Mouse (Mus musculus) frontal cortex, postnatal 14 days (tissue): Measurements from ENCODE around the gene Acta2.

ENCODE experiments used
- DNase-seq, 2 experiments: peaks; one replicate each; pipeline ENCODE4 v3.0.0; 2022; ENCODE audit warnings: low spot score in 2 of 2

Acta2 gene

DNA sequence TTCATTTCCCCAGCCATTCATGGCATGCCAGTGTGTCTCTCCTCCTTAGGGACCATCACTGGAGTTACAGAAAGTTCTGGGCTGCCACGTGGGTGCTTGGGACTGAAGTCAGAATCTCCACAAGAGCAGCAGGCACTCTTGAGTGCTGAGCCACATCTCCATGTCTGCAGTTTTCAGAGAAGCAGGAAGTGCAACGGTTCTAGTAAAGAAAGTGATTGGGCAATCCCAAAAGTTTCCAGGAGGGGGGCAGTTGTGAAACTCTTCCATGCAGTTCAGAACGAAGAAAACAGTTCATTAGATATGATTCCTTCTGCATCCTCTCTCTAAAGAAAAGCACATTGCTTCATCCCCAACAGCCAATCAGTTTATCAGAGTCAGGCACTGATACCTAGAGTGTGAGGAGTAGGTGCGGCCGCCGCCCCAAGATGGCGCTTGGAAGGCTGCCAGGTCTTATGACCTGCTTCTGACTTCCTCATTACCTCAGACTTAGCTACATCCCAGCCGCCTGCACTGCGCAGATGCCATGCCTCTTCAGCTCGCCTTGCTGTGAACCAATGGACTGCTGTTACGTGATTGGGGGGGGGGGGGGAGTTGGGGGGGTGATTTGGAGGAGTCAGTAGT is 14.8 kb upstream of the Acta2 start:
- no peak for DNase-seq

DNA sequence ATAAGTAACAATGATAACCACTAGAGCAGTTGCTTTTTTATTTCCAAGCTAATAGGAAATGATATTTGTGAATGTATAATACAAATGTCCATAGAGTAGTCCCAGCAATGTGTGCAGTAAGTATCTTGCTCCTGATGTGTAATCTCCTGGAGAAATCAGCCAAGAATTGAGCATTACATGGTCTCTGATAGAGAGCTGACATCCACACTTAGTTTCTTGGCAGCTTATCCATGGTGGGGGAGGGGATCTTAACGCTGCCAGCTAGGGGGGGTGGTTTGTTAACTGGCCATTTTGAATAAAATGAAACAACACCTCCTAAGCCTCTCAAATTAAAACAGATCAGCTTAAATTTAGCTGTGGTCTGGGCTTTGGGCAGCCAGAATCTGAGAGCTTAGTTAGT is 13.6 kb upstream of the Acta2 start:
- no peak for DNase-seq

DNA sequence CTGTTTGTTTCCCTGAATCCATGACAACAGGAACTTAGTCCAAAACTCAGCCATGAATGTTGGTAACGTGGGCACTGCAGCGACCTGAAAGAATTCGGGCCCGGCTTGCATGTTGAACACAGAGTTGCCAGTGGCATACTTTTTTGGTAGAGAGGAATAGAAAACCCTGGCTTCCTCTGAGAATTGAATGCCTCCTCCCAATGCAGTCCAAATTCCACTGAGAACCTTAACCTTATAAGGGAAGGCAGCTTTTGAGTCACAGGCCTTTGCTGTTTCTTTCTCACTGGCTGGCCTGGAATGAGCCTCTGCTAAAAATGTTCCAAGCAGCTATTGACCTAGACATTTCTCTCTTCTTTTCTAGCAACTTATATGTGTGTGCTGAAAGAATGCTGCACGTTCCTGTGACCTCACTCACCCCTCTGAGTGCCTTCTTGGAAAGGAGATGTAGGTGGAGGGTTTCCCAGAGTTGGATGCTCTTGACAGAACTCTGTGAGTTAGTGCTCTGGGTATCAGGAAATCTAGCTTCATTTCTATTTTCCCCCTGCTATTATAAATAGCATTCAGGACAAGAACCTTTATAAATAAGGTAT is 10.3 kb upstream of the Acta2 start:
- DNase-seq: no peak

DNA sequence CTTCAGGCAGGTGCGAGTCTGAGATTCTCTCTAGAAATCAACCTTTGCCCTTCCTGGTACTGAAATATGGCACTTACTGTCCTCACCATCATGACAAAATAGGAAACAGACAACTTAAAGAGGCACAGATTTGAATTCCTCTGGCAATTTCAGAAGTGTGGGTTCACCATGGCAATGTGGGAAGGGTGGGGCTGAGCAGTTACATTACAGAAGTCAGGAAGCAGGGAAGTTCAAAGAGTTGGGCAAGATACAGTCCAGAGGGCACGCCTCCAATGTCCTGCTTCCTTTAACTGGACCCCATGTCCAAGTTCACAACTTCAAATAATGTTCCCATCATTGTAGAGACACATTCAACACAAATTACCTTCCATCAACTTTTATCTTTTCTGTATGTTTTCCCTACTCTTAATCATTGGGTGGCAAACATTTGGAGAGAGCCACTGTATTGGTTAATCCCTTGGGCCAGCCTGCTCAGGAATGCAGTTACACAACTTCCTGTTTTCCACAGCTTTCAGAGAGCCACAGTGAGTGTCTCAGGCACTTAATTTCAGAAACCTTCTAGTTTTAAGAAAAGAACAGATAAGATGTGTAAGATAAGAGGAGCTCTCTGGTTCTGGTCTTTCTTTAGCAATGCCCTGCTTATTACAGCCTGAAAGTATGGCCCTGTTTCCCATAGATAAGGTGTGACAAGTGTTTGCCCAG is 7.0 kb upstream of the Acta2 start:
- no peak for DNase-seq

DNA sequence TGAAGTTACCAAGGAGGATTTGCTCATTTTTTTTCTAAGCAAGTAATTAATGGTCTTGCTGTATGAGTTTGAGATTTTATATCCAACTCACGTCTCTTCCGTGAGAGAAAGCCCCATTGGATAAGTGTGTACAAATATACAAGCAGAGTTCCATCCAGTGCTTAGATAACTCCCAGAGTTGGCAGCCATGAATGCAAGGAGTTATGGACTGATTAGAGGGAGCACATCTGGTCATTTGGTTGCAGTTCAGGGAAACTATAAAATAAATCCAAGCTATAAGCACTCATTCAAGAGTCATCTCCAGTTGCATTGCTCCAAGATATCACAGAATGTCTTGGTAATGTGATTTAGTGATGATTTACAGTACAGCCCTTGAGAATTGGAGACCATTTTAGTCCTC is 1.5 kb upstream of the Acta2 start:
- no peak for DNase-seq

DNA sequence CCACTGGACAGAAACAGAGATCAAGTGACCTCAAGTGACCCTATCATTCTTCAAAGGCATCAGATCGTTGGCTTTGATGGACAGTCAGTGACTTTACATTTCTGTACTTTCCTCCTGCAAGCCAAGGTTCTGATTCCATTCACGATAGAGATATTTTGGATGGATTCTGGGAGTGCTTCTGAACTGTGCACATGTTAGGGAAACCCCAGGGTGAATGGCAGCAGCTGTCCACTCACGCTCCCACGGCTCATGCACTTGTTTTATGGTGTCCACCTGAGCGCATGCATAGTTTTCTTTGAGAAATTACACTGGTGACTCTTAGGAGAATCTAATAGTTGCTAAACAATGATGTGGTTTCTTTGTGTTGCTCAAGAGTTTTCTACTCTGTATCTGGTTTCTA is 759 bp upstream of the Acta2 start:
- DNase-seq: no peak

DNA sequence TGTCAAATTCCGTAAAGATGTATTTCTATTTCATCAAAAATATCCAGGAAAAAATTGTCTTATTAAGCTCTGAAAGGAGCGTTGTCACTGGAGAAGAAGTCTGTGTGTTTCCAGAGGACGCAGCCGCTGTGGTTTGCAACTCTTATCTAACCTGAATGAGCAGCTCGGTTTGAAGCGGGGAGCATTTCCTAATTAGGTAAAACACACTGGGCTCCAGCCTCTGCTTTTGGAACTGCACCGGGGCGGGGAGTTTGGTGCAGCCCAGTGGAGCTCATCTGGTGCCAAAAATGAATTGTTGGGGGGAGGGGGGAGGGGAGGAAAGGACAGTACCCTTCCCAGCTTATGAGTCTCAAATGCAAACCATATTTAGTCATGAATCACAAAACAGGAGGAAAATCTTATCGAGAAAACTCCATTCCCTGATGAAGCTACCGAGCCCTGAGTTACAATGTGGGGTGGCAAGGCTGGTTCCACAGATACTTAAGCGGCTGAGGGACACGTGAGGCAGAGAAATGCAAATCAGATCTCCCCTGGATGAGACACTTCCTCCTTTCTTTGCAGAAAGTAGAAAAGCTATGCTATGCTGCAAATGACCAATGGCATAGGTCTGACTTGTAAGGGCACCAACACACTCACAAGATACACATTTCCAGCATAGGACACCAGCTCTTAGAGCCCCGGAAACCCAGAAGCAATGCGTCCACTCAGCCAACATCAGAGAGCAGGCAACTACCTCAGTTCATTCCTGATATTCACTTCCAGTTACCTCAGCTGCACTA is 1.1 kb downstream of the Acta2 start:
- no peak for DNase-seq

DNA sequence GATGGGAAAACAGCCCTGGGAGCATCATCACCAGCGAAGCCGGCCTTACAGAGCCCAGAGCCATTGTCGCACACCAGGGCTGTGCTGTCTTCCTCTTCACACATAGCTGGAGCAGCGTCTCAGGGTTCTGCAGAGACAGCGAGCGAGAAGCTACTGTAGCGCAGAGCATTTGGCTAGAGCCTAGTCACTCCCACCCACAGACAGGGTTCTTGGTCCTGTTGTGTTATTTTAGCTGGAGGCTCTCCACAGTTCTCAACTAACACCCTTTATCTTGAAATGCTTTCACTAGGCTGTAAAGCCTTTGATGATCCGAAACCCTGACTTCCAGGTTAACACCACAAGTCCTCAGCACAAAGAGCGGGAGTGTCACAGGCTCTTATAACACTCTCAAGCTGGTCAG is 2.9 kb downstream of the Acta2 start:
- DNase-seq: no peak

DNA sequence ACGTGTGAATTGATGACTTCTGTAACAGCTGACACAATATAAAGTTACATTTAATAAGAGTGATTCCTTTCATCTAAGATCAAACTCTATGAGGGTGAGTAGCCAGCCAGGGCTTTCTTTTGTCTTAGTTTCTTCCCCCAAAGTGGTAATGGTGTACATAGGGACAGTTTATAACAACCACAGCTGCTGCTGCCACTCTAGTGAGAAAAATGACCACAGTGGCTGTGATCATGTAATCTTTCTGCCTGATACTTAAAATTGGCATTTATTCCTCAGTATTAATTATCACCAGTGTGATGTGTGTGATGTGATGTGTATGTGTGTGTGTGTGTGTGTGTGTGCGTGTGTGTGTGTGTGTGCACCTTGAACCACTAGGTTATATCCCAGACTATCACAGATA is 3.5 kb downstream of the Acta2 start:
- DNase-seq: no peak

DNA sequence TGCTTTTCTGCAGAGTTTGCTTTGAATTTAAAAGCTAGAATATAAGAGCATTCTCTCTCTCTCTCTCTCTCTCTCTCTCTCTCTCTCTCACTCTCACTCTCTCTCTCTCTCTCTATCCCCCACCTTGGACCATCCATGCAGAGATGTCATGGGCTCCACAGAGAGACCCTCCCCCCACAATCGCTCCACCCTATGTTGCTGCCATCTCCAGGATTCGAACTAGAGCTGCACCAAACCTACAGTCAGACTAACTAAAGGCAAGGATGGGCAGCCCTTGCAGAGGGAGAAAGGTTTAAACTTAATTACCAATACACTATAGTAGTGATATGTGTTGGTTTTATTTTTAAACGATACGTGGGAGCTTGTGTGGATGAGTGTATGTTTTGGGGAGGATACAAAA is 4.8 kb downstream of the Acta2 start:
- no peak for DNase-seq

DNA sequence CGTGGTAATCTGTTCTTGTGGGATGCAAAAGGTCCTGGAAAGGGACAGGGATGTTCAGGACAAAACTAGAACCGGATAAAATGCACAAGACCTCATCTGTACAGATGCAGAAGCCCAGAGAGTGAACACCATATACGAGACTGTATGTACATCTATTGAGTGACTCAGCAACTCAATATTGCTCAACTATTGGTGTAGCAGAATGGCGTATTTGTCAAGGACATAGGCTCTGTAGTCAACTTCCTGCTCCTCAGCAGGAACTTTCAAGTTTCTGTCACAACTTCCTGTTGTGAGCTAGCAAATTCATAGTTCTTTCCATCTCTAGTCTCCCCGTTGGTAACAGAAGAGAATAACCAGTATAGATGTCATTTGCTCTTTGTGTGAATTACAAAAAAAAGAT is 6.8 kb downstream of the Acta2 start:
- no peak for DNase-seq

DNA sequence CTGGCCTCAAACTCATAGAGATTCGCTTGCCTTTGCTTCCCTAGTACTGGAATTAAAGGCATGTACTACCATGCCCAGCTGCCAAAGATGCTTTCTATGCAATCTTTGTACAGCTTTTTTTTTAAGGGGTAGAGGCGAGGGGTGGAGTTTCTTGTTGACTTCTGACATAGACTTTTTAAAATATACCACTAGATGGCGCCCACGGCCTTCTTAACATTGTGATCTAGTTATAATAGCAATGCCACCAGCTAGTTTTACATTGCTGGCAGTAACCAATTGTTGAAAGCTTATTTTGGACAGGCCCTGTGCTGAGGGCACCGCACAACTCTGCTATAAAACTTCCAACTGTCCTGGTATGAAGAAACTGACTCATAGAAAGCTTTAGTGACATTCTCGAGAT is 11.3 kb downstream of the Acta2 start:
- DNase-seq: no peak

DNA sequence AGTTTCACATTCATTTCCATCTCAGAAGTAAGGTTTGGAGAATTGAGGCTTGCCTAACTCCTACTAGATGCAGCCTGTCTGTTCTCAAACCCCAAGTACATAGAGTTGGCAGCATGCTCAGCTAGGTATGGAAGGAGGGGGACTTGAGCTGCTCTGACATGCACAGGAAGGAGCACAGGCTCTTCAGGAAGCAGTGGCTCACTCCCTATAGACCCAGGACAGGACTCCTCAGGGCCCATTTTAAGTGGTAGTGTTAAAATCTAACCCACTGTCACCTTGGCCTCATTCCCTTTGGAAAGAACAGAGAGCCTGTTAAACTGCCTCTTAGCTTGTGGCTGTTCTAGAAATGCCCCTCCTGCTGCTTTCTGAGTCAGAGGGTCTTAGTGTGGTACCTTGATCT is 12.5 kb downstream of the Acta2 start:
- DNase-seq: no peak

DNA sequence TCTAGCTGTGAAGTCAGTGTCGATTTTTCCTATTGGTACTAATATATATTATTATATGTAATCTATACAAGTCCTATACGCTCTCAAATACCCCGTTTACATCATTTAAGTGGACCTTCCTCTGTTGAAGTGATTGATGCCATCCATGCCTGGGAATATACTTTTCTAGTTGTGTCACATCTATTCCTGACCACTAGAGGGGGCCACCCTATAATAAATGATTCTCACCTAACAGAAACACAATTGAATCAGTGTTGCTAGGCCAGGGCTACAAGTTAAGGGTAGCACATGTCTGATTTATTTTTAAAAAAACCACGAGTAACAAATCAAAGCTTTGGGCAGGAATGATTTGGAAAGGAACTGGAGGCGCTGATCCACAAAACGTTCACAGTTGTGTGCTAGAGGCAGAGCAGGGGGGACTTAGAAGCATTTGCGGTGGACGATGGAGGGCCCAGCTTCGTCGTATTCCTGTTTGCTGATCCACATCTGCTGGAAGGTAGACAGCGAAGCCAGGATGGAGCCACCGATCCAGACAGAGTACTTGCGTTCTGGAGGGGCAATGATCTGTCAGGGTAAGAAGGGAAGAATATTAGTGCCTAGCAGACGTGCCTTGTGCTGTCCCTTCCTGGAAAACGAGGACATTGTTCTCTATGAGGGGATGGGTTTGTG is 14.0 kb downstream of the Acta2 start:
- no peak for DNase-seq

DNA sequence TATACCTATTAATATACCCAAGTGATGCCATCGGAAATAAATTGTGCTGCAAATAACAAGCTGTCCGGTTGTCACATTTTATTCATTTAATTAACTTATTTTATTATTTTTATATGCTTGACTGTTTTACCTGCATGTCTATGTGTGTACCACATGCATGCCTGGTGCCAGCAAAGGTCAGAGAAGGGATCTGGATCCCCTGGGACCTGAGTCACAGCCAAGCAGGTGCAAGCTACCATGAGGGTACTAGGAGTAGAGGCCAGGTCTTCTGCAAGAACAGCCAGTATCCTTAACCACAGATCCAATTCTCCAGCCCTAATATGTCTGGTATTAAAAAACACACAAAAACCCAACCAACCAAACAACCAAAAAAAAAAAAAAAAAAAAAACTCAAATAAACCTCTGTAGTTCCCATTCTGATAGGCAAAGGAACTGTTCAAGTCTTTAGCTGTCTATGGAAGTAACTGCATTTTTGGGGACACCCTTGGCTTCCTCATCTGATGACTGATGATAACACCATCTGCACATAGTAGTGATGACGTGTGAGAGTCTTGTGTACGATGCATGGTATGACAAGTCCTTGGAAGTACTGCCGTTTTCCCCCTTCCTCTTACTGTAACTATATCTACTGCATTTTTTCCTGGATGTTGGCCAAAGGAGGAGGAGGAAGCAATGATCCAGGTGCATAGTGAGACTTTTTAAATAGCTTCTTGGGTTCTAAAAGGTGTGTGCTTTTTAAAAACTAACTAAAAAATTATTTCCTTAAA is 14.9 kb downstream of the Acta2 start:
- no peak for DNase-seq

DNA sequence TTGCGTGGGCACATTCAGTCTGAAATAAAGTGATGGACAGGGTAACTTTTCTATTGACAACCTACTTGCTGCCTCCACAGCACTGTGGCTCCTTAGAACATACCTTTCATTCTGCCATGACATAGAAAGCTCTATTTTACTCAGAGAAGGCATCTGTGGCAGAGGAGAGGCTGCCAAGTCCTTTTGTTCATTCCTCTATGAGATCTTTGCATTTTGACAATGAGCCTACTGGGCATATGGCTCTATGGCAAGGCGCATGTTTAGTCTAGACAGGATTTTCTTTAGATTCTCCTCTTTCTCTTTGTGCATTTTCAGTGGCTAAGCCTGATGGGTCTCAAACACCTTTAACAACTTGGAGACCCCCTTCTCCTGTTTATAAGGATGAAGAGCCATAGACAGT is 17.6 kb downstream of the Acta2 start:
- no peak for DNase-seq

DNA sequence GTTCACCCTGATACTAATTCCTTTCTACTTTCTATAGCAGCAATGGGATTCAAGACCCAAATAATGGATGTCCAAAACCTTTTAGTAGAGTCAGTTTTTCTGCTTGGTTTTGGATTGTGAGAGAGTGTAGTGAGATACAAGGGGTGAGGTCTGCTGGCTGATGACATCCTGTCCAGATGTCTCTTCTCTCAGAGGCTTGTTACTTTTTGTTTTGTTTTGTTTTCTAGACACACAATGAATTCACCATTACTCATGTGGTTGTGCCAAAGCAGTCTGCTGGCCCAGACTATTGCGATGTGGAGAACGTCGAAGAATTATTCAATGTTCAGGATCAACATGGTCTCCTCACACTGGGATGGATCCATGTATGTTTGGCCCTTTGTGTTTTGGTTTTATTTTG is 19.3 kb downstream of the Acta2 start:
- no peak for DNase-seq

DNA sequence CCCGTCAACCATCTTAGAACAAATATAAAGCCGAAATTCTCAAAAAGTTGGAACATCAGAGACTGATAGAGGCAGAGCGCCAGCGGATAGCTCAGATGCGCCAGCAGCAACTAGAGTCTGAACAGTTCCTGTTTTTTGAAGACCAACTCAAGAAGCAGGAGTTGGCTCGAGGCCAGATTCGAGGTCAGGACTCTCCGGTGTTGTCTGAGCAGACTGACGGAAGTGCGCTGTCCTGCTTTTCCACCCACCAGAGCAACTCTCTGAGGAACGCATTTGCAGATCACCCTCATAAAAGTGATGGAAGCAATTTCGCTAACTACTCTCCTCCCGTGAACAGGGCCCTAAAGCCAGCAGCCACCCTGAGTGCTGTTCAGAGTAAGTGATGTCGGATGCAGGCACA is 21.4 kb downstream of the Acta2 start:
- DNase-seq: peak; percentile 43 to 57

DNA sequence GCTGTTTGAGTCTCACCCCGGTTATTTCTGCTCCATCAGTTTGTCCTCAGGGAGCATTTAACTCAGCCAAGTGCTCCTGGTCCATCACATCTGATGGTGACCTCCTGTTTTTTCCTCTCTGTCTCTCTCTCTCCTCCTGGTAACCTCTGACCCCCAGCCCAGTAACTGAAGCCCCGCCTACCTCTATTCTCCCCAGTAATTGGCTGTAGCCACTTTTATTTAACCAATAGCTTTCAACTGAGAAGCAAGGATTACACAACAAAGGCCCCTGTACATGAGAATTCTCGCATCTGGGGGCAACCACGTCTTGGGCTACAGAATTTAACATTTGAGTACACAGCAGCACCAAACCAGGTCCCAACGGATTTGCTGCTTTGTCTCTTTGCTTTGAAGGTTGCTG is 23.1 kb downstream of the Acta2 start:
- no peak for DNase-seq

DNA sequence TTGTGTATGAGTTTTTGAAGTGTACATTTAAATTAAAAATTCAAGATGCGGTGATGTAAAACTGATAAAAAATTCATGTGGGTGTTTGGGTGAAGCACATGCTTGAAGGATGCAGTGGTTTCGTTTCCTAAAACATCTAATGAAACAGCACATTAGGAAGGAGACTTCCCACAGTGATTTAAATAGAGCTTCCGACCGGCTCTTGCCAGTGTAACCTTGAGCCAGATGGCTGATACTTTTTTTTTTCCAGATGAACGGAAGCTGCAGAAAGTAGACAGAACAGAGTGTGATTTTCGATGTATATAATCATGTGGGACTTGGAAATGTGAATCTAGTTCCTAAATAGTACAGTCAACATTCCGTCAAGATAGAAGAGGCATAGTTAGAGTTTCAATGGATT is 23.8 kb downstream of the Acta2 start:
- DNase-seq: no peak

DNA sequence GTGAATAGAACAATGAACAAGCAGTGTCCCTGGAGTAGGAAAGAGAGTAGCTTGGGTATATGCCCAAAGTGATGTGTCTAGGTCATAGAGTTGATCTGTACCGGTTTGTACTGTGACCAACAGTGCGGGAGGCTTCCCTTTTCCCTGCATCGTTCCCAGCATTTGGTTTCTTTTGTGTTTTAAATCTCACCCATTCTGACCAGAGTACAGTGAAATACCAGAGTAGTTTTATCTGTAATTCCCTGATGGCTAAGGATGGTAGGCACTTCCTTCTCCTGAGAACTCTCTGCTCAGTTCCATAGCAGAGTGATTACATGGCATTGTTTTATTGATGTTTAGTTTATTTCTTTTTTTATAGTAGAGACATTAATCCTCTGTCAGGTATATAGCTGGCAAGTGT is 32.6 kb downstream of the Acta2 start:
- no peak for DNase-seq
